Mouse (Mus musculus): ENCODE data around the gene Aadacl2.

Aadacl2 gene

GRCm38 (mm10) chr3:60006443-60006842 lies at the start of gene Aadacl2:
Gene Aadacl2, plus strand, starts transcription at chr3:60006743.
- CTCF ChIA-PET: no interaction called here

- CTCF ChIA-PET: no interaction called here
These were observed 35.7 kb upstream of the Aadacl2 start for GRCm38 (mm10) chr3:59970891-59971290.

- CTCF ChIA-PET: no interaction called here
These were observed 32.0 kb upstream of the Aadacl2 start for GRCm38 (mm10) chr3:59974591-59974990.

- CTCF ChIA-PET: no interaction called here
These were observed 2.9 kb upstream of the Aadacl2 start for GRCm38 (mm10) chr3:60003622-60004021.

GRCm38 (mm10) chr3:60025417-60025816 lies 18.9 kb downstream of the Aadacl2 start, which contains the start of gene Aadac:
Gene Aadac, plus strand, starts transcription at chr3:60025717.
- CTCF ChIA-PET: no interaction called here

- CTCF ChIA-PET: no interaction called here
These were observed 25.0 kb downstream of the Aadacl2 start for GRCm38 (mm10) chr3:60031511-60031910.

GRCm38 (mm10) chr3:60046221-60046913 lies 39.8 kb downstream of the Aadacl2 start:
- CTCF ChIA-PET: no interaction called here

GRCm38 (mm10) chr3:60053231-60053927 lies 46.8 kb downstream of the Aadacl2 start:
- CTCF ChIA-PET: no interaction called here

- CTCF ChIA-PET: no interaction called here
These were observed 47.4 kb downstream of the Aadacl2 start for GRCm38 (mm10) chr3:60053931-60054330.

- CTCF ChIA-PET: no interaction called here
These were observed 49.9 kb downstream of the Aadacl2 start for GRCm38 (mm10) chr3:60056451-60056850.

GRCm38 (mm10) chr3:60057070-60057808 lies 50.7 kb downstream of the Aadacl2 start:
- CTCF ChIA-PET: no interaction called here

- CTCF ChIA-PET: no interaction called here
These were observed 51.2 kb downstream of the Aadacl2 start for GRCm38 (mm10) chr3:60057809-60058082.

Measured in spleen, embryonic (tissue).